Mouse (Mus musculus) limb, embryonic 10.5 days (tissue): ENCODE results near the gene Tspan8. TPM values are rescaled to one million over a fixed set of nuclear protein-coding genes. Genes with fewer than 3 reads are reported as not detected.
"Not testable (repeated sequence)": the region's sequence is repeated elsewhere in the genome, so short reads cannot be mapped to it uniquely, and the experiment has no call there.

Experiments
- DNase-seq: peaks from one replicate; pipeline ENCODE4 v3.0.0-alpha.2; 2017; ENCODE audit warnings: low spot score
- H3K27ac ChIP-seq: fragments of 300-500 bp; sonication (generic); 2 replicates; pipeline ENCODE4 v1.5.1; 2016; ENCODE audit warnings: mild to moderate bottlenecking
- H3K27me3 ChIP-seq: fragments of 300-500 bp; sonication (generic); 2 replicates; pipeline ENCODE4 v1.6.1; 2016; ENCODE audit warnings: low read depth, mild to moderate bottlenecking; ENCODE audit not compliant: poor library complexity, severe bottlenecking
- H3K36me3 ChIP-seq: fragments of 300-500 bp; sonication (generic); 2 replicates; pipeline ENCODE4 v1.6.1; 2016; ENCODE audit warnings: mild to moderate bottlenecking, moderate library complexity
- H3K4me1 ChIP-seq: fragments of 300-500 bp; sonication (generic); 2 replicates; pipeline ENCODE4 v1.6.1; 2016
- H3K4me3 ChIP-seq: fragments of 300-500 bp; sonication (generic); 2 replicates; pipeline ENCODE4 v1.5.1; 2016; ENCODE audit warnings: mild to moderate bottlenecking, moderate library complexity
- H3K9me3 ChIP-seq: fragments of 300-500 bp; sonication (generic); replicated peaks from 2 replicates; pipeline ENCODE4 v1.6.1; 2016; ENCODE audit warnings: mild to moderate bottlenecking
- WGBS: fragments of 180-500 bp; shearing (Covaris S2); methylation state at CpG from one replicate; pipeline ENCODE4 v1.1.7; 2016; 5-methylcytosine and 5-hydroxymethylcytosine counted together
- polyA plus RNA-seq: library from polyadenylated mRNA; unstranded; fragments of >200 nt; fragmentation: Nextera tagmentation; extraction: Ambion mirVana; gene quantifications from 2 replicates; pipeline ENCODE4 v1.2.1, GENCODE M21; 2016

Tspan8 gene
- 0.86 and 1.3 TPM in 2 replicates for polyA plus RNA-seq

GRCm38 (mm10) chr10:115816511-115816910, at the start of gene Tspan8:
TSS of gene Tspan8 (plus strand) at chr10:115816832.
- no peak for DNase-seq
- Histone ChIP-seq H3K27ac (no peak within 1 kb of the TSS), H3K9me3 (no peaks in the 10 kb centered on the region), H3K36me3 (no peaks in the 10 kb centered on the region), H3K4me1 (peaks cover 3% of the 10 kb centered on the region; the same call in 1 of the 2 replicates), H3K27me3 (no peaks in the 10 kb centered on the region), H3K4me3 (no peak within 1 kb of the TSS)
- 78% methylated on average over 6 of the region's 6 CpGs for WGBS

- 95% methylated on average over 8 of the region's 8 CpGs for WGBS
- Histone ChIP-seq H3K9me3 (no peaks in the 10 kb centered on the region), H3K4me1 (peaks cover 2% of the 10 kb centered on the region; the same call in 1 of the 2 replicates), H3K36me3 (no peaks in the 10 kb centered on the region), H3K27me3 (no peaks in the 10 kb centered on the region), H3K4me3 (no peak overlapping the region), H3K27ac (no peak overlapping the region)
- no peak for DNase-seq
Measured at GRCm38 (mm10) chr10:115770032-115770431, 46.6 kb upstream of the Tspan8 start.

- H3K36me3 ChIP-seq: no peaks in the 10 kb centered on the region
- H3K4me1 ChIP-seq: peaks cover 7% of the 10 kb centered on the region; the same call in 1 of the 2 replicates
- WGBS: 55% methylated on average over 4 of the region's 4 CpGs
- no peak for DNase-seq
- no peak overlapping the region for H3K27ac ChIP-seq
- H3K27me3 ChIP-seq: no peaks in the 10 kb centered on the region
- H3K9me3 ChIP-seq: no peaks in the 10 kb centered on the region
- H3K4me3 ChIP-seq: no peak overlapping the region
Measured at GRCm38 (mm10) chr10:115774451-115774850, 42.2 kb upstream of the Tspan8 start.

GRCm38 (mm10) chr10:115775945-115776905, 40.4 kb upstream of the Tspan8 start:
- peaks cover 7% of the 10 kb centered on the region; the same call in 1 of the 2 replicates for H3K4me1 ChIP-seq
- DNase-seq: peak; percentile 41
- WGBS: 48% methylated on average over 17 of the region's 17 CpGs
- no peaks in the 10 kb centered on the region for H3K36me3 ChIP-seq
- no peak overlapping the region for H3K4me3 ChIP-seq
- H3K27me3 ChIP-seq: no peaks in the 10 kb centered on the region
- no peaks in the 10 kb centered on the region for H3K9me3 ChIP-seq
- H3K27ac ChIP-seq: peak overlapping the region; percentile 46; the same call in 1 of the 2 replicates

- H3K9me3 ChIP-seq: no peaks in the 10 kb centered on the region
- H3K4me3 ChIP-seq: no peak overlapping the region
- no peak for DNase-seq
- no peaks in the 10 kb centered on the region for H3K36me3 ChIP-seq
- 76% methylated on average over 5 of the region's 5 CpGs for WGBS
- H3K27me3 ChIP-seq: no peaks in the 10 kb centered on the region
- H3K27ac ChIP-seq: no peak overlapping the region
- peaks cover 7% of the 10 kb centered on the region; the same call in 1 of the 2 replicates for H3K4me1 ChIP-seq
Measured at GRCm38 (mm10) chr10:115777366-115777765, 39.3 kb upstream of the Tspan8 start.

GRCm38 (mm10) chr10:115778624-115779023, 38.0 kb upstream of the Tspan8 start:
- Histone ChIP-seq H3K9me3 (no peaks in the 10 kb centered on the region), H3K36me3 (no peaks in the 10 kb centered on the region), H3K4me3 (no peak overlapping the region), H3K27ac (no peak overlapping the region), H3K27me3 (no peaks in the 10 kb centered on the region), H3K4me1 (peaks cover 7% of the 10 kb centered on the region; the same call in 1 of the 2 replicates)
- DNase-seq: no peak
- WGBS: 49% methylated on average over 5 of the region's 5 CpGs

- Histone ChIP-seq H3K36me3 (no peaks in the 10 kb centered on the region), H3K27me3 (no peaks in the 10 kb centered on the region), H3K4me1 (peaks cover 5% of the 10 kb centered on the region; the same call in 1 of the 2 replicates), H3K27ac (no peak overlapping the region), H3K9me3 (no peaks in the 10 kb centered on the region), H3K4me3 (no peak overlapping the region)
- 84% methylated on average over 11 of the region's 11 CpGs for WGBS
- no peak for DNase-seq
Measured at GRCm38 (mm10) chr10:115780239-115781016, 36.2 kb upstream of the Tspan8 start.

GRCm38 (mm10) chr10:115783232-115783631, 33.4 kb upstream of the Tspan8 start:
- Histone ChIP-seq H3K4me3 (no peak overlapping the region), H3K4me1 (no peaks in the 10 kb centered on the region), H3K27me3 (no peaks in the 10 kb centered on the region), H3K9me3 (no peaks in the 10 kb centered on the region), H3K36me3 (no peaks in the 10 kb centered on the region), H3K27ac (no peak overlapping the region)
- 37% methylated on average over 2 of the region's 2 CpGs for WGBS
- no peak for DNase-seq

- Histone ChIP-seq H3K4me1 (no peaks in the 10 kb centered on the region), H3K4me3 (no peak overlapping the region), H3K9me3 (no peaks in the 10 kb centered on the region), H3K27me3 (no peaks in the 10 kb centered on the region), H3K36me3 (no peaks in the 10 kb centered on the region), H3K27ac (no peak overlapping the region)
- DNase-seq: no peak
- WGBS: 84% methylated on average over 2 of the region's 2 CpGs
Measured at GRCm38 (mm10) chr10:115790788-115791187, 25.8 kb upstream of the Tspan8 start.

- 83% methylated on average over 4 of the region's 4 CpGs for WGBS
- H3K4me1 ChIP-seq: 0 out of 2 replicates have a peak, but pooled peaks cover 3% of the 10 kb centered on the region
- H3K27me3 ChIP-seq: no peaks in the 10 kb centered on the region
- H3K9me3 ChIP-seq: no peaks in the 10 kb centered on the region
- H3K27ac ChIP-seq: no peak overlapping the region
- no peak overlapping the region for H3K4me3 ChIP-seq
- H3K36me3 ChIP-seq: no peaks in the 10 kb centered on the region
- DNase-seq: no peak
Measured at GRCm38 (mm10) chr10:115796072-115796788, 20.4 kb upstream of the Tspan8 start.

GRCm38 (mm10) chr10:115801464-115801863, 15.2 kb upstream of the Tspan8 start:
- no peak overlapping the region for H3K27ac ChIP-seq
- no peaks in the 10 kb centered on the region for H3K27me3 ChIP-seq
- no peak overlapping the region for H3K4me3 ChIP-seq
- H3K9me3 ChIP-seq: no peaks in the 10 kb centered on the region
- no peak for DNase-seq
- 0 out of 2 replicates have a peak, but pooled peaks cover 3% of the 10 kb centered on the region for H3K4me1 ChIP-seq
- no peaks in the 10 kb centered on the region for H3K36me3 ChIP-seq
- WGBS: 84% methylated on average over 3 of the region's 3 CpGs

GRCm38 (mm10) chr10:115803013-115803412, 13.6 kb upstream of the Tspan8 start:
- WGBS: 93% methylated on average over 9 of the region's 9 CpGs
- H3K27me3 ChIP-seq, H3K4me3 ChIP-seq, H3K36me3 ChIP-seq, H3K27ac ChIP-seq, H3K4me1 ChIP-seq, DNase-seq, H3K9me3 ChIP-seq: not testable (repeated sequence)
